Mouse (Mus musculus): Measurements from ENCODE around the gene C2cd2l.
A peak's percentile ranks its signal among the peaks of the same experiment; 100 is the strongest.
"Not testable (repeated sequence)": the region's sequence is repeated elsewhere in the genome, so short reads cannot be mapped to it uniquely, and the experiment has no call there.

C2cd2l gene

DNA sequence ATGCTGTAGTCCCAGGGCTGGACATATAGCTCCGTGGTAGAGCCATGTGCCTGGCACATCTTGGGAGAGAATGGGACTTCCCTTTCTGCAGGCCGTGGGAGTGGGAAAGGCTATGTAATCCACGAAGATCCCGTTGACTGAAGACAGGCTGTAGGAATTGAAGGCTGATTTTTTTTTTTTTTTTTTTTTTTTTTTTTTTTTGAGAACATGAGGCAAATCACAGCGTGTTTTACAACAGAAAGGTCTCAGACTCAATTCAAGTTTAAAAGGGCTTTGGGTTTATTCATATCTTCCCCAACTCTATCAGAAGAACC lies 16.0 kb upstream of the C2cd2l start:
- DNase-seq (ENCODE audit: low spot score), result no peak

GRCm38 (mm10) chr9:44335331-44336092 lies 15.4 kb upstream of the C2cd2l start:
- DNase-seq (ENCODE audit: low spot score), result no peak

GRCm38 (mm10) chr9:44334396-44335330 lies 14.6 kb upstream of the C2cd2l start, which contains the start of gene H2afx:
Gene H2afx (plus strand): TSS chr9:44334694.
- peak; percentile 99 for DNase-seq (ENCODE audit: low spot score)

- no peak for DNase-seq (ENCODE audit: low spot score)
Measured at GRCm38 (mm10) chr9:44332918-44333638, 13.0 kb upstream of the C2cd2l start.

- DNase-seq (ENCODE audit: low spot score), result no peak
Measured at GRCm38 (mm10) chr9:44330736-44331135, 10.7 kb upstream of the C2cd2l start.

DNA sequence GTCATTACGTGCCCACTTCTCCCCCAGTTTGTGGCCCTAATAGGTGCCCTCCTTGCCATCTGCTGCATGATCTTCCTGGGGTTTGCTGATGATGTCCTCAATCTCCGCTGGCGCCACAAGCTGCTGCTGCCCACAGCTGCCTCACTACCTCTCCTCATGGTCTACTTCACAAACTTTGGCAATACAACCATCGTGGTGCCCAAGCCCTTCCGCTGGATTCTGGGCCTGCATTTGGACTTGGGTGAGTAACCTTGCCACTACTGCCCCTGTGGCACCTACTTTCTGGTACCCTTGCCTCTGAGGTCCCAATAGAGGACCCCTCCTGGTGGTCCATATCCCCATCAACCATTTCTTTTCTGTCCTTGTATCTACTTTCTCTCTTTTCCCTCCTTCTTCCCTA lies 7.8 kb upstream of the C2cd2l start:
- DNase-seq (ENCODE audit: low spot score), result no peak

- no peak for DNase-seq (ENCODE audit: low spot score)
Measured at GRCm38 (mm10) chr9:44327064-44327711, 7.1 kb upstream of the C2cd2l start.

- peak; percentile 78 for DNase-seq (ENCODE audit: low spot score)
Measured at GRCm38 (mm10) chr9:44326371-44327063, 6.4 kb upstream of the C2cd2l start.

DNA sequence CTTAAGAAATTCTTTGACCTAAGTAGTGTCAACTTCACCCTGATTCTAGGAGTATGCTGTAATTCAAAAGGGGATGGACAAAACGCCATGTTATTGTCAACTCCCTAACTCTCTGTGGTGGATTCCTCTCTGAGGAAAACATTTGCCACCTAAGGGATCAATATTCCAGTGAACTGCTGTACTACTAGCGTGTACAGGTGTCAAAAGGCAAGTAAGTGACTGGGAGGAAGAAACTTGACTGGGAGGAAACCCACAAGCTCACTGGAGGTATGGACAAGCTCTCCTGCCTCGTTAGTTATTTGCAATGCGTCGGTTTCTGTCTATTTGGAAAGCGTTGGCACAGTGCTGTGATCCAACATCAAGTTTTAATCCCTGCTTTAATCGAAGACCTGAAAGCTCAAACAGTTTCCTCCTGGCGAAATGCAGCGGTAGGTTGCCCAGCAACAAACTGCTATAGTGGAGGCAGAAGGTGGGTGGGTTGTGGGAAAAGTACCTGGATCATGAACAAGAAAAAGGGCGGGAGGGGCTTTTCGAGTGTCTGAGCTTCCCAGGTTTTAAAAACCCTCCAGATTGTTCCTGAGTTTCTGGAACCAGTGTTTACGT lies 5.8 kb upstream of the C2cd2l start, which contains the start of gene Dpagt1:
Dpagt1 (plus strand) TSS at position 252 of the 603 bp plus-strand sequence.
- no peak for DNase-seq (ENCODE audit: low spot score)

DNA sequence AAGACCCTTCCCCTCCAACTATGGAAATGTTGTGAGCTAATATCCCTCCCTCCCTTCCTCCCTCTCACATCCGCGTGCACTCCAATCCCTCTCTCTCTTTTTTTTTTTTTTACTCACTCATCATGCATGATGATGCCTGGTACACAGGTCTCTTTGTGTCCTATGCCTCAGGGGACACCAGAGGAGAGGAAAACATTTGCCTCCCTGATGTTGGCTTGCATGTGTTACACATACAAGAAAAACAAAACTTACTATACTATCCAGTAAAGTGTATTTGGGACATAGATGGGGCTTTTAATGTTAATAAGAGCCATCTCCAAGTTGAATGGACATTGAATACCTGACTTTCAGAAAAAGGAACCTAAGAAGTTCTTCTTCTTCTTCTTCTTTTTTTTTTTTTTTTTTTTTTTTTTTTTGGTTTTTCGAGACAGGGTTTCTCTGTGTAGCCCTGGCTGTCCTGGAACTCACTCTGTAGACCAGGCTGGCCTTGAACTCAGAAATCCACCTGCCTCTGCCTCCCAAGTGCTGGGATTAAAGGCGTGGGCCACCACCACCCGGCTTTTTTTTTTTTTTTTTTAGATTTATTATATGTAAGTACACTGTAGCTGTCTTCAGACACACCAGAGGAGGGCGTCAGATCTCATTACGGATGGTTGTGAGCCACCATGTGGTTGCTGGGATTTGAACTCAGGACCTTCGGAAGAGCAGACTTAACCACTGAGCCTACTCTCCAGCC lies 5.1 kb upstream of the C2cd2l start:
- DNase-seq (ENCODE audit: low spot score), result not testable (repeated sequence)

DNA sequence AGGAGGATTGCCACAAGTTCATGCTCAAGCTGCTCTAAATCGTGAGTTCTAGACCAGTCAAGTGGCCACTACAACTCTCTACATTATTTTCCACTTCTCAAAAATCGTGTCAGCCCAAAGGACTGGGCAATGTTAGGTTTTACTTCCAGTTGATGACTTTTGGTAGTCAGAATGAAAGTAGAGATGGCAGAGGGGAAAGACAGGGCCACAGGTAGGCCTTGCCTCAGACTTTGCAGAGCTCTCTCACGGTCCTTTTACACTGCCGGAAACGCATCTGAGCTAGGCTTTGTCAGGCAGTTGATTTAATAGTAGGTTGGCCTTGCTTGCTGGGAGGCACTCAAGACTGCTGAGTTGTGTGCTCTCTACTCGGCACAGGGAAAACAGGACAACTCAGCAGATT lies 4.1 kb upstream of the C2cd2l start:
- DNase-seq (ENCODE audit: low spot score), result no peak

DNA sequence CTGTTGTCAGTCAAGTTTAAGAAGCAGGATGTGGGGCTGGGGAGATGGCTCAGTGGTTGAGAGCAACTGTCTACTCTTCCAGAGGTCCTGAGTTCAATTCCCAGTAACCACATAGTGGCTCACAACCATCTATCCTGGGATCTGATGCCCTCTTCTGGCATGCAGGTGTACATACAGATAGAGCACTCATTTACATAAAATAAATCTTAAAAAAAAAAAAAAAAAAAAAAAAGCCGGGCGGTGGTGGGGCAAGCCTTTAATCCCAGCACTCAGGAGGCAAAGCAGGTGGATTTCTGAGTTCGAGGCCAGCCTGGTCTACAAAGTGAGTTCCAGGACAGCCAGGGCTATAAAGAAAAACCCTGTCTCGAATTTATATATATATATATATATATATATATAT lies 3.6 kb upstream of the C2cd2l start:
- DNase-seq (ENCODE audit: low spot score), result not testable (repeated sequence)

- peak; percentile 47 for DNase-seq (ENCODE audit: low spot score)
Measured at GRCm38 (mm10) chr9:44320799-44321133, 681 bp upstream of the C2cd2l start.

- DNase-seq (ENCODE audit: low spot score), result no peak
Measured at GRCm38 (mm10) chr9:44319105-44319886, 789 bp downstream of the C2cd2l start.

- no peak for DNase-seq (ENCODE audit: low spot score)
Measured at GRCm38 (mm10) chr9:44318826-44319095, 1.3 kb downstream of the C2cd2l start.

GRCm38 (mm10) chr9:44318076-44318825 lies 1.8 kb downstream of the C2cd2l start:
- DNase-seq (ENCODE audit: low spot score), result no peak

DNA sequence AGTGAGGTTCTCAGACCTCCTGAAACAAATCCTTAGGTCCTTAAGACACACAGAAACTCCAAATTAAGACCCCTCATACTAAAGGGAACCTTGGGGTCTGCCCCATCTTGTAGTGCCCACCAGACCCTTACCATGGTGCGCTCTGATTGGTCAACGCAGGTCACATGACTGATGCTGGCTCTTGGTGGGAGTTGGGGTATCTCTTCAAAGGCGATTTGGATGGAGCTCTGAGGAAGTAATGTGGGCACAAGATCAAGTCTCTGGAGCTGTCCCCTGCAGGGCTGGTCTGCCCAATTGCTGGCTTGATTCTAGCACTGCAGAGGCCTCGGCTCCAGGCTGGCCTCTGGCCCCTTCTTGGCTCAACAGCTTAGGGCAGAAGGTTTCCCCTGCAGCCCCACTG lies 2.6 kb downstream of the C2cd2l start:
- no peak for DNase-seq (ENCODE audit: low spot score)

DNA sequence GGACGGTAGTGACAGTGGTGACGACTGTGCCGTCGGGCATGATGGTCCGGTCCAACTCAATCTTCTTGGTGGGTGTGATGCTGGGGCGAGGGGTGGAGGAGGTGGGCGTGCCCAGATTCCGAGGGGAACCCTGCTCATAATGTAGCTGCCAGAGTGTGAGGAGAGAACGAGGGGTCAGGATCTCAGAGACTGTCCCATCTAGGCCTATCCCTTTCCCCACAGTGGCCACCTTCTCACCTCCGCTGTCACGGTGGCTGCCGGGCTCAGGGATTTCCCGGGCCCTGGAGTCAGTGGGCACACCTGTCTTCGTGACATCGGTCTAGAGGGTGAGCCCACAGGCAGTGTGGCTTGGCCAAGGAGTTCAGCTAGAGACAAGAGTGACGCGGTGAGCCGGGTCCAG lies 5.2 kb downstream of the C2cd2l start:
- DNase-seq (ENCODE audit: low spot score), result no peak

DNA sequence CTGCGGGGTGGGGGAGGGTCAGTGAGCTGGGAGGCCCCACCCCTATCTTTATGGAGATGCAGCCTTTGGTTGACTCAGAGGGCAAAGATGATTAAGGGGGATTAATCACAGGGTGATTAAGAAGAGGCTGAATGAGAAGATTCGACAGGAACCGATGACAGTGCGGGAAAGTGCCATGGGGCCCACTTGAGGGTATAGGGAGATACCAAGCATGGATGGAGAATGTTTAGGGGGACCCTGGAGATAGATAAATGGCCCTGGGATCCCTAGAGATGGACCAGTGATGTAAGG lies 5.9 kb downstream of the C2cd2l start:
- DNase-seq (ENCODE audit: low spot score), result no peak
